Mouse (Mus musculus) embryonic facial prominence, embryonic 10.5 days (tissue): Measurements from ENCODE around the gene Nsd1. TPM values are rescaled to one million over a fixed set of nuclear protein-coding genes. Genes with fewer than 3 reads are reported as not detected.
"Not testable (repeated sequence)": the region's sequence is repeated elsewhere in the genome, so short reads cannot be mapped to it uniquely, and the experiment has no call there.

ENCODE experiments used
- DNase-seq: peaks from one replicate; pipeline ENCODE4 v3.0.0-alpha.2; 2017; ENCODE audit warnings: low spot score
- H3K27ac ChIP-seq: fragments of 300-500 bp; sonication (generic); replicated peaks from 2 replicates; pipeline ENCODE4 v1.5.1; 2016; ENCODE audit warnings: mild to moderate bottlenecking
- H3K27me3 ChIP-seq: fragments of 300-500 bp; sonication (generic); replicated peaks from 2 replicates; pipeline ENCODE4 v1.6.1; 2016; ENCODE audit warnings: low read depth, mild to moderate bottlenecking; ENCODE audit not compliant: poor library complexity, severe bottlenecking
- H3K36me3 ChIP-seq: fragments of 300-500 bp; sonication (generic); replicated peaks from 2 replicates; pipeline ENCODE4 v1.6.1; 2016; ENCODE audit warnings: mild to moderate bottlenecking, moderate library complexity
- H3K4me1 ChIP-seq: fragments of 300-500 bp; sonication (generic); 2 replicates; pipeline ENCODE4 v1.6.1; 2016
- H3K4me3 ChIP-seq: fragments of 300-500 bp; sonication (generic); 2 replicates; pipeline ENCODE4 v1.5.1; 2016; ENCODE audit warnings: mild to moderate bottlenecking, moderate library complexity
- H3K9me3 ChIP-seq: fragments of 300-500 bp; sonication (generic); 2 replicates; pipeline ENCODE4 v1.6.1; 2016; ENCODE audit warnings: mild to moderate bottlenecking
- WGBS: fragments of 180-500 bp; shearing (Covaris S2); methylation state at CpG from one replicate; pipeline ENCODE4 v1.1.7; 2016; 5-methylcytosine and 5-hydroxymethylcytosine counted together
- polyA plus RNA-seq: library from polyadenylated mRNA; unstranded; fragments of >200 nt; fragmentation: Nextera tagmentation; extraction: Ambion mirVana; gene quantifications from 2 replicates; pipeline ENCODE4 v1.2.1, GENCODE M21; 2016

The Nsd1 gene
- polyA plus RNA-seq, 1 experiment from 2014 or later: 71.9 TPM

GRCm38 (mm10) chr13:55176265-55176664, 33.3 kb upstream of the Nsd1 start:
- DNase-seq: no peak
- Histone ChIP-seq H3K4me1 (peaks cover 27% of the 10 kb centered on the region), H3K27ac (no peak overlapping the region), H3K4me3 (no peak overlapping the region), H3K9me3 (no peaks in the 10 kb centered on the region), H3K36me3 (no peaks in the 10 kb centered on the region), H3K27me3 (peaks cover 13% of the 10 kb centered on the region; the same call in 1 of the 2 replicates)
- WGBS: 88% methylated on average over 6 of the region's 6 CpGs

DNA sequence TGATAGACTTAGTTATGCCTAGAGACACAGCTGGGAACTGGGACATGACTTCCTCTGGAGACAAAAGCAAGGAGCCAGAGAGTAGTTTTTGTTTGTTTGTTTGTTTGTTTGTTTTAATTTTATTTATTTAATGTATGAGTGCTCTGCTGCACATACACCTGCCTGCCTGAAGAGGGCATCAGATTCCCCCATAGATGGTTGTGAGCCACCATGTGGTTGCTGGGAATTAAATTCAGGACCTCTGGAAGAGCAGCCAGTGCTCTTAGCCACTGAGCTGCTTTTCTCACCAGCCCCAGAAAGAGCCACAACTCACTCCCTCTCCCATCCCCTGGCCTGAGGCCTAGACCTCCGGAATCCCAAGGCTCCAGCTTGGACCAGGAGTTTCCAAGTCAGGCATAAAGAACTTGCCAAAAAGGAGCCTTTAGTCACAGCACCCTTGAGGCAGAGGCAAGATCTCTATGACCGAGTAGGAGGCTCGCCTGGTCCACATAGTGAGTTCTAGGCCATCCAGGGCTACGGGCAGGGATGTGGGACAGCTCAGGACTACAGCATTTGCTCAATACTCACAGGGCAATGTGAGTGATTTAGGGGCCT, 31.6 kb upstream of the Nsd1 start:
- Histone ChIP-seq H3K27me3 (no peaks in the 10 kb centered on the region; the same call in 1 of the 2 replicates), H3K4me1 (peaks cover 19% of the 10 kb centered on the region), H3K27ac (no peak overlapping the region), H3K36me3 (no peaks in the 10 kb centered on the region), H3K9me3 (no peaks in the 10 kb centered on the region), H3K4me3 (no peak overlapping the region)
- DNase-seq: no peak
- 67% methylated on average over 4 of the region's 4 CpGs for WGBS

DNA sequence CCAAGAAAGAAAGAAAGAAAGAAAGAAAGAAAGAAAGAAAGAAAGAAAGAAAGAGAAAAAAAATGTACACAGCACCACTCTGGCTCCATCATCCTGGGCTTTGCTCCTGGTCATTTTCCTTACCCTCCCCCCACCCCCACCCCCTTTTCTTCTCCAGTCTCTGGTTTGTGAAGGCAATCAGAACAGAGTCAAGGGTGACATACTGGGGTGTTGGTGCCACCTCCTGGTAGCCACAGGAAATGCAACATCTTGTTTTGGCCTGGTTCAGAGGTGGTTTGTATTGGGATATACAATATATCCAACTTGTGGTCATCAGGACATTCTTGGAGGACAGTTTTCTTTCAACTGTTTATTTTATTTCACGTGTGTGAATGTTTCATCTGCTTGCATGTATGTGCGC, 31.0 kb upstream of the Nsd1 start:
- Histone ChIP-seq H3K27ac (no peak overlapping the region), H3K4me3 (no peak overlapping the region), H3K4me1 (peaks cover 19% of the 10 kb centered on the region), H3K27me3 (no peaks in the 10 kb centered on the region; the same call in 1 of the 2 replicates), H3K9me3 (no peaks in the 10 kb centered on the region), H3K36me3 (no peaks in the 10 kb centered on the region)
- 30% methylated on average over 2 of the region's 2 CpGs for WGBS
- peak; percentile 82 for DNase-seq

- no peak overlapping the region for H3K4me3 ChIP-seq
- no peak overlapping the region for H3K27ac ChIP-seq
- no peaks in the 10 kb centered on the region for H3K27me3 ChIP-seq
- no peaks in the 10 kb centered on the region for H3K9me3 ChIP-seq
- H3K36me3 ChIP-seq: no peaks in the 10 kb centered on the region
- peaks cover 14% of the 10 kb centered on the region for H3K4me1 ChIP-seq
- WGBS: 87% methylated on average over 3 of the region's 3 CpGs
- no peak for DNase-seq
These were observed 30.0 kb upstream of the Nsd1 start for GRCm38 (mm10) chr13:55179591-55179990.

- Histone ChIP-seq H3K9me3 (no peaks in the 10 kb centered on the region), H3K27me3 (no peaks in the 10 kb centered on the region), H3K4me3 (peak overlapping the region; percentile 58; the same call in 1 of the 2 replicates), H3K4me1 (peaks cover 12% of the 10 kb centered on the region), H3K27ac (no peak overlapping the region), H3K36me3 (no peaks in the 10 kb centered on the region)
- no peak for DNase-seq
- WGBS: 70% methylated on average over 2 of the region's 2 CpGs
These were observed 27.8 kb upstream of the Nsd1 start for GRCm38 (mm10) chr13:55181786-55182172.

- H3K4me1 ChIP-seq: peaks cover 12% of the 10 kb centered on the region
- H3K27me3 ChIP-seq: no peaks in the 10 kb centered on the region
- H3K36me3 ChIP-seq: no peaks in the 10 kb centered on the region
- H3K9me3 ChIP-seq: no peaks in the 10 kb centered on the region
- peak; percentile 77 for DNase-seq
- 3% methylated on average over 23 of the region's 23 CpGs for WGBS
- H3K27ac ChIP-seq: peak overlapping the region; percentile 87
- H3K4me3 ChIP-seq: peak overlapping the region; percentile 58
These were observed 27.2 kb upstream of the Nsd1 start for GRCm38 (mm10) chr13:55182173-55182894.

DNA sequence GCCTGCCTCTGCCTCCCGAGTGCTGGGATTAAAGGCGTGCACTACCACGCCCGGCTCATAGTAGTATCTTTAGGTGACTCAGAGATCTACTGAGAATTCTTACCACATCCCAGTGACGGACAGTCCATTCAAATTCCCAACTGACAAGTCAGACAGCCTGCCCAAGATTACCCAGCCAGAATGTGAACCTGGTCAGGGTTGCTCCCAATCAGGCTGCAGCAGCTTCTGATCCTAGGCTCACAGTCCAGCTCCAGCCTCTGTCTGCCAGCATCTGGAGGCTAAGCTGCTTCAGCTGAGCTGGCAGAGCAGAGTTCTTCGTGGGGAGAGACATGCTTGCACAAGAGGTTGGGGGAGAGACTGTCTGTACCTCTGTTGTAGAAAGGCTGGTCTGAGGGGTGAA, 26.2 kb upstream of the Nsd1 start:
- 80% methylated on average over 6 of the region's 6 CpGs for WGBS
- H3K9me3 ChIP-seq: no peaks in the 10 kb centered on the region

GRCm38 (mm10) chr13:55187062-55187461, 22.5 kb upstream of the Nsd1 start:
- not testable (repeated sequence) for H3K4me3 ChIP-seq, H3K36me3 ChIP-seq, H3K27ac ChIP-seq, DNase-seq, H3K27me3 ChIP-seq, H3K9me3 ChIP-seq
- peaks cover 32% of the 10 kb centered on the region for H3K4me1 ChIP-seq
- 63% methylated on average over 4 of the region's 9 CpGs for WGBS

More for the DNA sequence above, 26.2 kb upstream of the Nsd1 start:
- Histone ChIP-seq H3K27me3 (no peaks in the 10 kb centered on the region), H3K4me3 (no peak overlapping the region), H3K4me1 (peaks cover 8% of the 10 kb centered on the region), H3K36me3 (no peaks in the 10 kb centered on the region), H3K27ac (no peak overlapping the region)
- no peak for DNase-seq

DNA sequence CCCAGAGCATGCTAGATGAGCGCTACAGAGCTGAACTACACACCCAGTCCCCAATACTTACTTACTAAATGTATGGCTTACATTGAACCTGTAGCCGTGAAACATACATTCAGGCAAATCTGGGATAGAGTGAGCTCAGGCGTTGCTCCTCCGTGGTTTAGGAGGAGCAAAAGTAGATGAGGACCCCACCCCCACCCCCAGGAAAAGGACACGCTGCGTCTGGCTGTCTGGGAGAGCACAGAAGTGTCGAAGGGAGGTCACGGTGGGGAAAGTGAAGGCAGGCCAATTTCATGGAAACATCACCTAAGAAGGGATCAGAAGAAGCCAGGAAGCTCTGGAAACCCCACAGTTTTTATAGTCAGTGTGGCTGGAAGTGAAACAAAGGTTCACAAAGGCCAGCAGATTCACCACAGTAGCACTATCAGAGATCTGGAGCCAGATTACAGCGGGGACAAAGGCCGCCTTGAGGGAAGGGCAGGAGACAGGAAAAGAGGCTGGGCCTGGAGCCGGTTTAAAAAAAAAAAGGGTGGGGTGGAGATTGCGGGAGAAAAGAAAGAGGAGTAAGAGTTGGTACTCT, 20.0 kb upstream of the Nsd1 start:
- H3K27ac ChIP-seq: peak overlapping the region; percentile 96
- no peaks in the 10 kb centered on the region for H3K9me3 ChIP-seq
- no peaks in the 10 kb centered on the region for H3K27me3 ChIP-seq
- H3K4me3 ChIP-seq: peak overlapping the region; percentile 60
- DNase-seq: peak; percentile 64
- H3K36me3 ChIP-seq: no peaks in the 10 kb centered on the region
- H3K4me1 ChIP-seq: peaks cover 26% of the 10 kb centered on the region
- 2% methylated on average over 12 of the region's 12 CpGs for WGBS

DNA sequence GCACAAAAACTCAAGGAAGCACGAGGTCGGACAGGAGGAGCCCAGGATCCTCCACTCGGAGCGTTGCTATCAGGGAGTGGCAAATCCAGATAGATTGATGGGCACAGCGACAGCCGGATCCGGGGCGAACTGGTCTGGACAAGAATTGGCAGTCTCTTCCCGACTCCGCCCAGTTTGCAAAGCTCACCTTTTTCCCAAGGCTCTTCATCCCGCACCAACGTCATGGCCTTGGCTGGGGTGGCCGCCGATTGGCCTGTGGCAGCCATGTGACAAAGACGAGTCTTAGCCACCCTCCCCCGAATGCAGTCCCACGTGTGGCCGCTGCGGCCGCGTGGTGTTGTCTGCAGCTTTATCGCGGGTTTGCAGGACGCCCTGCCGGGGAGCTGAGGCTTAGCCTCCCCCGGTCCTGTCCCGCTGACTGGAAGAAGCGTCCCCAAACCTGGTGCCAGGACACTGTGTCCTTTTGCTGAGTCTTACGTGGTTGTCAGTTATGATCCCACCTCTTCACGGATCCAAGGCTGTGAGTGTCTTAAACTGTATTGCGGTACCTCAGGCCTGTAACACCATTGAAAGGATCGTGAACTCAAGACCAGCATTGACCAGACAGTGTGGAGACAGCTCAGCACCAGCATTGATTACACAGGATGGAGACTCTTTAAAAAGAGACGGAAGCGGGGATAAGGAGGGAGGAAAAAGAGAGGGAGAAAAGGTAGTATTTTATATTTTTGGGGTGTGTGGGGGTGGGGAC, 19.3 kb upstream of the Nsd1 start:
- peak overlapping the region; percentile 96 for H3K27ac ChIP-seq
- H3K27me3 ChIP-seq: no peaks in the 10 kb centered on the region
- H3K9me3 ChIP-seq: no peaks in the 10 kb centered on the region
- H3K36me3 ChIP-seq: no peaks in the 10 kb centered on the region
- 3% methylated on average over 34 of the region's 34 CpGs for WGBS
- peak overlapping the region; percentile 60 for H3K4me3 ChIP-seq
- peaks cover 26% of the 10 kb centered on the region for H3K4me1 ChIP-seq
- DNase-seq: peak; percentile 98

DNA sequence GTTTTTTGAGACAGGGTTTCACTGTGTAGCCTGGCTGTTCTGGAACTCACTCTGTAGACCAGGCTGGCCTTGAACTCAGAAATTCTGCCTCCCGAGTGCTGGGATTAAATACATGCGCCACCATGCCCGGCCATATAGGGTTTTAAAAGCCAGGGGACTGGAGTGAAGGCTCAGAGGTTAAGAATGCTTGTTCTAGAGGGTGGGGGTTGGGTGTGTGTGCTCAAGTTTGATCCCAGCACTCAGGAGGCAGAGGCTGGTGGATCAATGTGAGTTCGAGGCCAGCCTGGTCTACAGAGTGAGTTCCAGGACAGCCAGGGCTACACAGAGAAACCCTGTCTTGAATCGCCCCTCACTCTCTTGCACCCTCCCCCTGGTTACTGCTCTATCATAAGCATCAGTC, 18.0 kb upstream of the Nsd1 start:
- no peak for DNase-seq
- H3K27me3 ChIP-seq: no peaks in the 10 kb centered on the region
- H3K36me3 ChIP-seq: no peaks in the 10 kb centered on the region
- no peak overlapping the region for H3K4me3 ChIP-seq
- H3K27ac ChIP-seq: no peak overlapping the region
- WGBS: 85% methylated on average over 5 of the region's 5 CpGs
- no peaks in the 10 kb centered on the region for H3K9me3 ChIP-seq
- H3K4me1 ChIP-seq: peaks cover 26% of the 10 kb centered on the region

- not testable (repeated sequence) for H3K9me3 ChIP-seq, H3K36me3 ChIP-seq, DNase-seq, H3K27ac ChIP-seq, H3K4me3 ChIP-seq, H3K27me3 ChIP-seq, H3K4me1 ChIP-seq
- 91% methylated on average over 4 of the region's 4 CpGs for WGBS
These were observed 6.8 kb upstream of the Nsd1 start for GRCm38 (mm10) chr13:55202758-55203157.
